Mouse (Mus musculus): ENCODE data around the gene Znrf3. TPM values are rescaled to one million over a fixed set of nuclear protein-coding genes. Genes with fewer than 3 reads are reported as not detected.

Gene Znrf3
- total and polyA plus RNA-seq, 3 experiments, result 2.1 to 7.7 (median 3.1) TPM

DNA sequence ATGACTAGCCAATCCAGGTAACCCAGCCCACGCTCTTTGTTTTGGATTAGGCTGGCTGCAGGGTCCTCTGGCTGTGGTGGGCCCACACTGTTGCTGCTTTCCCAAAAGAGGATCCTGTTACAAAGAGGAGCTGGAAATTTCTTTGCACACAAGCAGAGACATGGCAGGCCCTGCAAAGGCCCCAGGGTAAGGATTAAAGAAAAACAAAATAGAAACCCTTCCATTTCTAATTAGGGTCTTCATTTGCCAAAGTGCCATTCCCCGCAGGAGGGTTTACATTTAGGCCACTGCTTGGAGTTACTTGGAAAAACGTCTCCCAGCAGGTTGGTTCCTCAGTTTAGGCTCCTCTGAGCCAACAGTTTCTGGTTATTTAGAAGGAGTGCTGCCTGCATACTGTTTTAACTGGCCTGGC lies 130.3 kb downstream of the Znrf3 start:
- Histone ChIP-seq H3K4me1 (ENCODE audit: insufficient read depth, low read depth, low read length) (no peaks in the 10 kb centered on the region), H3K36me3 (replicated peaks) (peaks cover 37% of the 10 kb centered on the region), H3K9me3 (replicated peaks) (no peaks in the 10 kb centered on the region), H3K27me3 (ENCODE audit: insufficient read depth, low read length) (no peaks in the 10 kb centered on the region), H3K4me3 (ENCODE audit: low read depth, low read length) (no peak overlapping the region)
- TF ChIP-seq GATA2 (IDR thresholded peaks at IDR 0.05; ENCODE audit: borderline replicate concordance, low read depth, low read length) (no peak), GATA1 (IDR thresholded peaks at IDR 0.05; ENCODE audit: borderline replicate concordance, low read length) (no peak), CTCF (IDR thresholded peaks at IDR 0.05; ENCODE audit: low read depth, low read length) (no peak), TAL1 (conservative IDR thresholded peaks at IDR 0.05; ENCODE audit: low read depth, low read length) (no peak), POLR2AphosphoS5 (IDR thresholded peaks at IDR 0.05; ENCODE audit: insufficient replicate concordance, low read depth, low read length) (no peak)
- no peak for ATAC-seq (ENCODE audit: extremely low read depth, insufficient number of reproducible peaks, low FRiP score, poor library complexity, severe bottlenecking)
- no peak for DNase-seq (ENCODE audit: low spot score)

GRCm38 (mm10) chr11:5307024-5307905 lies 137.4 kb downstream of the Znrf3 start:
- H3K9me3 ChIP-seq (replicated peaks), result no peaks in the 10 kb centered on the region
- H3K36me3 ChIP-seq (replicated peaks), result peaks cover 17% of the 10 kb centered on the region
- no peak overlapping the region for H3K4me3 ChIP-seq (ENCODE audit: low read depth, low read length)
- H3K4me1 ChIP-seq (ENCODE audit: insufficient read depth, low read depth, low read length), result no peaks in the 10 kb centered on the region
- ATAC-seq (ENCODE audit: extremely low read depth, insufficient number of reproducible peaks, low FRiP score, poor library complexity, severe bottlenecking) (no peak), DNase-seq (ENCODE audit: low spot score) (no peak)
- H3K27me3 ChIP-seq (ENCODE audit: insufficient read depth, low read length), result no peaks in the 10 kb centered on the region
- TF ChIP-seq POLR2AphosphoS5 (IDR thresholded peaks at IDR 0.05; ENCODE audit: insufficient replicate concordance, low read depth, low read length) (no peak), GATA1 (IDR thresholded peaks at IDR 0.05; ENCODE audit: borderline replicate concordance, low read length) (no peak), GATA2 (IDR thresholded peaks at IDR 0.05; ENCODE audit: borderline replicate concordance, low read depth, low read length) (no peak), TAL1 (conservative IDR thresholded peaks at IDR 0.05; ENCODE audit: low read depth, low read length) (no peak), CTCF (IDR thresholded peaks at IDR 0.05; ENCODE audit: low read depth, low read length) (no peak)

GRCm38 (mm10) chr11:5306017-5306416 lies 138.6 kb downstream of the Znrf3 start:
- DNase-seq (ENCODE audit: low spot score), result no peak

DNA sequence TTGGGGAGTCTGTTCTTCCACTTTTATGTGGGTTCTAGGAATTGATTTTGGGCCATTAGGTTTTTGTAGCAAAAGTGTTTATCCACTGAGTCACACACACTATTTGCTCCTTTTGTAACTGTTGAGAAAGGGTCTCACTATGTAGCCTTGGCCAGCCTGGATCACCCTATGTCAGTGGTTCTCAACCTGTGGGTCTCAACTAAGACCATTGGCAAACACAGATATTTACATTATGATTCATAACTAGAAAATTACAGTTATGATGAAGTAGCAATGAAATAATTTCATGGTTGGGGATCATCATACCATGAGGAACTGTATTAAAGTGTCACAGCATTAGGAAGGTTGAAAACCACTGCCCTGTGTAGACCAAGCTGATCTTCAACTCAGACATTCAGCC lies 140.1 kb downstream of the Znrf3 start:
- Histone ChIP-seq H3K36me3 (replicated peaks) (peaks cover 14% of the 10 kb centered on the region), H3K4me3 (ENCODE audit: low read depth, low read length) (no peak overlapping the region), H3K4me1 (ENCODE audit: insufficient read depth, low read depth, low read length) (no peaks in the 10 kb centered on the region), H3K27me3 (ENCODE audit: insufficient read depth, low read length) (no peaks in the 10 kb centered on the region), H3K9me3 (replicated peaks) (no peaks in the 10 kb centered on the region)
- DNase-seq (ENCODE audit: low spot score) (no peak), ATAC-seq (ENCODE audit: extremely low read depth, insufficient number of reproducible peaks, low FRiP score, poor library complexity, severe bottlenecking) (no peak)
- TF ChIP-seq TAL1 (conservative IDR thresholded peaks at IDR 0.05; ENCODE audit: low read depth, low read length) (no peak), CTCF (IDR thresholded peaks at IDR 0.05; ENCODE audit: low read depth, low read length) (no peak), GATA2 (IDR thresholded peaks at IDR 0.05; ENCODE audit: borderline replicate concordance, low read depth, low read length) (no peak), POLR2AphosphoS5 (IDR thresholded peaks at IDR 0.05; ENCODE audit: insufficient replicate concordance, low read depth, low read length) (no peak), GATA1 (IDR thresholded peaks at IDR 0.05; ENCODE audit: borderline replicate concordance, low read length) (no peak)

More at GRCm38 (mm10) chr11:5306017-5306416, 138.6 kb downstream of the Znrf3 start:
- no peak for ATAC-seq (ENCODE audit: extremely low read depth, insufficient number of reproducible peaks, low FRiP score, poor library complexity, severe bottlenecking)
- Histone ChIP-seq H3K9me3 (replicated peaks) (no peaks in the 10 kb centered on the region), H3K36me3 (replicated peaks) (peaks cover 14% of the 10 kb centered on the region), H3K27me3 (ENCODE audit: insufficient read depth, low read length) (no peaks in the 10 kb centered on the region), H3K4me1 (ENCODE audit: insufficient read depth, low read depth, low read length) (no peaks in the 10 kb centered on the region), H3K4me3 (ENCODE audit: low read depth, low read length) (no peak overlapping the region)
- no peak for TF ChIP-seq GATA2 (IDR thresholded peaks at IDR 0.05; ENCODE audit: borderline replicate concordance, low read depth, low read length)
- no peak for TF ChIP-seq POLR2AphosphoS5 (IDR thresholded peaks at IDR 0.05; ENCODE audit: insufficient replicate concordance, low read depth, low read length)
- no peak for TF ChIP-seq CTCF (IDR thresholded peaks at IDR 0.05; ENCODE audit: low read depth, low read length)
- no peak for TF ChIP-seq GATA1 (IDR thresholded peaks at IDR 0.05; ENCODE audit: borderline replicate concordance, low read length)
- no peak for TF ChIP-seq TAL1 (conservative IDR thresholded peaks at IDR 0.05; ENCODE audit: low read depth, low read length)

- Histone ChIP-seq H3K4me3 (ENCODE audit: low read depth, low read length) (no peak overlapping the region), H3K36me3 (replicated peaks) (peaks cover 8% of the 10 kb centered on the region), H3K27me3 (ENCODE audit: insufficient read depth, low read length) (no peaks in the 10 kb centered on the region), H3K4me1 (ENCODE audit: insufficient read depth, low read depth, low read length) (no peaks in the 10 kb centered on the region), H3K9me3 (replicated peaks) (no peaks in the 10 kb centered on the region)
- ATAC-seq (ENCODE audit: extremely low read depth, insufficient number of reproducible peaks, low FRiP score, poor library complexity, severe bottlenecking) (no peak), DNase-seq (ENCODE audit: low spot score) (no peak)
- TF ChIP-seq POLR2AphosphoS5 (IDR thresholded peaks at IDR 0.05; ENCODE audit: insufficient replicate concordance, low read depth, low read length) (no peak), GATA2 (IDR thresholded peaks at IDR 0.05; ENCODE audit: borderline replicate concordance, low read depth, low read length) (no peak), TAL1 (conservative IDR thresholded peaks at IDR 0.05; ENCODE audit: low read depth, low read length) (no peak), GATA1 (IDR thresholded peaks at IDR 0.05; ENCODE audit: borderline replicate concordance, low read length) (no peak), CTCF (IDR thresholded peaks at IDR 0.05; ENCODE audit: low read depth, low read length) (no peak)
These were observed 146.7 kb downstream of the Znrf3 start for GRCm38 (mm10) chr11:5298007-5298372.

GRCm38 (mm10) chr11:5297148-5298006 lies 147.3 kb downstream of the Znrf3 start:
- no peaks in the 10 kb centered on the region for H3K27me3 ChIP-seq (ENCODE audit: insufficient read depth, low read length)
- no peak for ATAC-seq (ENCODE audit: extremely low read depth, insufficient number of reproducible peaks, low FRiP score, poor library complexity, severe bottlenecking)
- no peak overlapping the region for H3K4me3 ChIP-seq (ENCODE audit: low read depth, low read length)
- DNase-seq (ENCODE audit: low spot score), result no peak
- no peaks in the 10 kb centered on the region for H3K9me3 ChIP-seq (replicated peaks)
- no peaks in the 10 kb centered on the region for H3K4me1 ChIP-seq (ENCODE audit: insufficient read depth, low read depth, low read length)
- no peak for TF ChIP-seq GATA1 (IDR thresholded peaks at IDR 0.05; ENCODE audit: borderline replicate concordance, low read length)
- no peak for TF ChIP-seq TAL1 (conservative IDR thresholded peaks at IDR 0.05; ENCODE audit: low read depth, low read length)
- TF ChIP-seq POLR2AphosphoS5 (IDR thresholded peaks at IDR 0.05; ENCODE audit: insufficient replicate concordance, low read depth, low read length), result no peak
- TF ChIP-seq CTCF (IDR thresholded peaks at IDR 0.05; ENCODE audit: low read depth, low read length), result no peak
- no peak for TF ChIP-seq GATA2 (IDR thresholded peaks at IDR 0.05; ENCODE audit: borderline replicate concordance, low read depth, low read length)
- peaks cover 8% of the 10 kb centered on the region for H3K36me3 ChIP-seq (replicated peaks)

All from G1E (cell line).